Mouse (Mus musculus) kidney, adult 2 months (tissue): ENCODE results near the gene AC109138.7. TPM values are rescaled to one million over a fixed set of nuclear protein-coding genes. Genes with fewer than 3 reads are reported as not detected.

Source experiments
- DNase-seq: peaks from one replicate; pipeline ENCODE4 v3.0.0; 2021
- H3K27ac ChIP-seq: fragments of 200-500 bp; 2 replicates; pipeline ENCODE4 v1.5.1; 2012; ENCODE audit warnings: low read depth, low read length, control low read depth, inconsistent platforms; ENCODE audit not compliant: insufficient read depth
- H3K27me3 ChIP-seq: fragments of 200-500 bp; replicated peaks from 2 replicates; pipeline ENCODE4 v1.6.1; 2012; ENCODE audit warnings: mild to moderate bottlenecking, moderate library complexity, low read length, inconsistent platforms; ENCODE audit not compliant: control insufficient read depth, insufficient read depth
- H3K36me3 ChIP-seq: fragments of 200-500 bp; 2 replicates; pipeline ENCODE4 v1.6.1; 2012; ENCODE audit warnings: mild to moderate bottlenecking, moderate library complexity, low read length, inconsistent platforms; ENCODE audit not compliant: control insufficient read depth, insufficient read depth
- H3K4me1 ChIP-seq: fragments of 200-500 bp; 2 replicates; pipeline ENCODE4 v1.6.1; 2011; ENCODE audit warnings: low read length; ENCODE audit not compliant: control insufficient read depth, insufficient read depth
- H3K4me3 ChIP-seq: fragments of 200-500 bp; 2 replicates; pipeline ENCODE4 v1.5.1; 2011; ENCODE audit warnings: mild to moderate bottlenecking, low read depth, low read length, control low read depth; ENCODE audit not compliant: insufficient read depth
- CTCF ChIP-seq: fragments of 200-500 bp; conservative IDR thresholded peaks from 2 replicates; pipeline ENCODE4 v1.5.1; 2011; ENCODE audit warnings: low read depth, mild to moderate bottlenecking, control low read depth, low read length, moderate library complexity, mixed read lengths; ENCODE audit not compliant: insufficient read depth, insufficient read length
- POLR2A ChIP-seq: fragments of 200-500 bp; IDR thresholded peaks from one replicate; pipeline ENCODE4 v1.6.1; 2011; ENCODE audit warnings: low read depth, low read length, control low read depth
- WGBS: fragments of 180-500 bp; shearing (Covaris S2); methylation state at CpG from one replicate; pipeline ENCODE4 v1.1.7; 2018; 5-methylcytosine and 5-hydroxymethylcytosine counted together
- polyA plus RNA-seq: library from polyadenylated mRNA; depleted of rRNA; stranded (reverse); fragments of >200 nt; gene quantifications from 2 replicates; pipeline ENCODE4 v1.2.3, GENCODE M21; 2012

AC109138.7 gene
- polyA plus RNA-seq, 1 experiment: 3.4 TPM

DNA sequence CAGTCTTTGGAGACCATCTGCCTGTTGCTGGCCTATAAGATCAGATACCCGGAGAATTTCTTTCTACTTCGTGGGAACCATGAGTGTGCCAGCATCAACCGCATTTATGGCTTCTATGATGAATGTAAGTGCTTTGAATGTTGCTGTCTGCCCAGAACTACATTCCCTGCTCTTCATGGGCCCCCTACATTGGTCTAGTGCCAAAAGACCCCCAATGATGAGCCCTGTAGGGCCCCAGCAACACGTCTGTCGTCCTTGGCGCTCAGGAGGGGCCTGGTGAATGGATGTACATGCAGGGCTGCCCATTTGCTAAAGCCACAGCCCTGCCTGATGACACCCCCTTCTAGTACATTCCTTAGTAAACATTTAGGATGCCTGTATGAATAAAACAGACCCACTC is 21.0 kb upstream of the AC109138.7 start:
- no peak overlapping the region for H3K27ac ChIP-seq

DNA sequence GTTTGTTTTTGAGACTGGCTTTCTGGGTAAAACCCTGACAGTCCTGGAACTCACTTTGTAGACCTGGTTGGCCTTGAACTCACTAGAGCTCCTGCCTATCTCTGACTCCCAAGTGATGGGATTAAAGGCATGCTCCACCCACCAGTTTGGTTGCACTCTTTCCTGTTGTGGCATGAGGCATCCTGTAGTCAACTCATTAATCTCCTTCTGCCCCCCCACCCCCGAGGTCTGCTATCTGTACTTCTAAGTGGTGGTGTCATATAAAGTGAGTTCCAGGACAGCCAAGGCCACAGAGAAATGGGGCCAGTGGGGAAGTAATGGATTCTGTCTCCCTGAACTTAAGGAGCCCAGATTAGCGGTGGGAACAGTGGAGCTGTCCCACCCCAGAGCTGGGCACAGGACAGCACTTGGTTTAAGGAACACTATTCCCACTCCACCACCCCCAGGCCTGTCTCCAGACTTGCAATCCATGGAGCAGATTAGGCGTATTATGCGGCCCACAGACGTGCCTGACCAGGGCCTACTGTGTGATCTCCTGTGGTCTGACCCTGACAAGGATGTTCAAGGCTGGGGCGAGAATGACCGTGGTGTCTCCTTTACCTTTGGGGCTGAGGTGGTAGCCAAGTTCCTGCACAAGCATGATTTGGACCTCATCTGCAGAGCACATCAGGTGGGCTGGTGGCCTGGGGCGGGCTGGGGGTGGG is 20.0 kb upstream of the AC109138.7 start:
- WGBS: 85% methylated on average over 8 of the region's 8 CpGs
- no peak for DNase-seq
- no peak overlapping the region for H3K27ac ChIP-seq
- no peak for TF ChIP-seq POLR2A
- TF ChIP-seq CTCF: no peak
- H3K4me1 ChIP-seq: peaks cover 11% of the 10 kb centered on the region; the same call in 1 of the 2 replicates
- peaks cover 2% of the 10 kb centered on the region; the same call in 1 of the 2 replicates for H3K36me3 ChIP-seq
- no peak overlapping the region for H3K4me3 ChIP-seq
- H3K27me3 ChIP-seq: no peaks in the 10 kb centered on the region

More for the DNA sequence above, 21.0 kb upstream of the AC109138.7 start:
- H3K4me3 ChIP-seq: peak overlapping the region; percentile 99
- H3K36me3 ChIP-seq: peaks cover 2% of the 10 kb centered on the region; the same call in 1 of the 2 replicates
- WGBS: 46% methylated on average over 6 of the region's 6 CpGs
- TF ChIP-seq CTCF (no peak), POLR2A (no peak)
- no peaks in the 10 kb centered on the region for H3K27me3 ChIP-seq
- peaks cover 11% of the 10 kb centered on the region; the same call in 1 of the 2 replicates for H3K4me1 ChIP-seq
- no peak for DNase-seq

DNA sequence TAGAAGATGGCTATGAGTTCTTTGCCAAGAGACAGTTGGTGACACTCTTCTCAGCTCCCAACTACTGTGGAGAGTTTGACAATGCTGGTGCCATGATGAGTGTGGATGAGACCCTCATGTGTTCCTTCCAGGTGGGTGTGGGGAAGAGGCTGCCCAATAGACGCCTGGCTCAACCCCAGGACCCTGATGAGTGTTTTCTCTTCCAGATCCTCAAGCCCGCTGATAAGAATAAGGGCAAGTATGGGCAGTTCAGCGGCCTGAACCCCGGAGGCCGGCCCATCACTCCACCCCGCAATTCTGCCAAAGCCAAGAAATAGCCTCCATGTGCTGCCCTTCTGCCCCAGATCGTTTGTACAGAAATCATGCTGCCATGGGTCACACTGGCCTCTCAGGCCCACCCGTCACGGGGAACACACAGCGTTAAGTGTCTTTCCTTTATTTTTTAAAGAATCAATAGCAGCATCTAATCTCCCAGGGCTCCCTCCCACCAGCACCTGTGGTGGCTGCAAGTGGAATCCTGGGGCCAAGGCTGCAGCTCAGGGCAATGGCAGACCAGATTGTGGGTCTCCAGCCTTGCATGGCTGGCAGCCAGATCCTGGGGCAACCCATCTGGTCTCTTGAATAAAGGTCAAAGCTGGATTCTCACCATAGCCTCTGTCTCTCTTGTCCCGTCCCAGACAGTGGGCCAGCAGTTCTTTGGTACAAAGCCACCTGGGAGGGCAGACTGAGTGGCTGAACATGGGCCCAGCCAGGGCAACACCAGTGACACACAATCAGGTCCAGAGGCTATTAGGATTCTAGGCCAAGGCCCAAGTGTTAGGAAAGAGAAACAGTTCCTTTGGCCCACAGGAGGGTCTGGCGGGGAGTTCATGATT is 19.1 kb upstream of the AC109138.7 start:
- H3K4me3 ChIP-seq: no peak overlapping the region
- peaks cover 11% of the 10 kb centered on the region; the same call in 1 of the 2 replicates for H3K4me1 ChIP-seq
- WGBS: 76% methylated on average over 12 of the region's 12 CpGs
- no peak overlapping the region for H3K27ac ChIP-seq
- no peak for TF ChIP-seq CTCF
- no peak for TF ChIP-seq POLR2A
- peaks cover 2% of the 10 kb centered on the region; the same call in 1 of the 2 replicates for H3K36me3 ChIP-seq
- H3K27me3 ChIP-seq: no peaks in the 10 kb centered on the region
- DNase-seq: peak; percentile 42

DNA sequence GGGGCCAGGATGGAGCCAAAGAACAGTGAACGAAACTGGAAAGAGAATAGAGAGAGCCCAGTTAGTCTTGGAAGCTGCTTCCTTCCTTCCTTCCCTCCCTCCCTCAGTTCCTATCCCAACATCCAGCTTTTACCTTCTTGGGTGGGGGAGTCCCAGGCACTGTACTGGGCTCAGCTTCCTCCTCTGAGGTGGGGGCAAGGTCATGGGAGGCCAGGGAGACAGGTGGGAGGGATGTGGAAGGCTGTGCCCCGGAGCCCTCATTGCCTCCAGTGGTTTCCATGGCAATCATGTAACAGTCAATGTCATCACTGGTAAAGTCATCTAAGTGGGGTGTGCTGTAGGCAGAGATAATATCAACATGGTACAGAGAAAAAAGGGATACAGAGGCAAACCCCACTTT is 18.1 kb upstream of the AC109138.7 start:
- TF ChIP-seq POLR2A: no peak
- TF ChIP-seq CTCF: no peak
- Histone ChIP-seq H3K27me3 (no peaks in the 10 kb centered on the region), H3K36me3 (peaks cover 2% of the 10 kb centered on the region; the same call in 1 of the 2 replicates), H3K4me3 (no peak overlapping the region), H3K27ac (no peak overlapping the region), H3K4me1 (peaks cover 19% of the 10 kb centered on the region)
- no peak for DNase-seq
- WGBS: 53% methylated on average over 2 of the region's 2 CpGs

DNA sequence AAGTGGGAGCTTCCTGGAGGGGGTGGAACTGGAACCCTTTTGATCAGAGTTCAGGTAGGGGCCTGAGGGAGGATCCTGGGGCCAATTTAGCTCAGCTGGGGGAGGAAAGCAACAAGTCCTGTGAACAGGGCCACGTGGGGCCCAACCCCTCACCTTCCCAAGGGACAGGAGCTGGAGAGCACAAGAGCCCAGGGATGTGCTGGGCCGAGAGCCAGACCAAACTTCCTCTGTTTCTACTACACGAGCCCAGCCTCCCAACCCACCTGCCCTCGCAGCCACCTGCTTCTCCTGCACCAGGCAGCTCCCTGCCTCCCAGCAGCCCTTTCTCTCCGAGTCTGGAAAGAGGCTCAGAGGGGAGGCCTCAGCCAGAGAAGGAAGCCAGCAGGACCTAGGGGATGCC is 17.6 kb upstream of the AC109138.7 start:
- DNase-seq: peak; percentile 43
- H3K27ac ChIP-seq: no peak overlapping the region
- TF ChIP-seq POLR2A (no peak), CTCF (no peak)
- no peaks in the 10 kb centered on the region for H3K27me3 ChIP-seq
- H3K4me1 ChIP-seq: peaks cover 16% of the 10 kb centered on the region
- WGBS: 20% methylated on average over 5 of the region's 5 CpGs
- H3K36me3 ChIP-seq: peaks cover 2% of the 10 kb centered on the region; the same call in 1 of the 2 replicates
- H3K4me3 ChIP-seq: no peak overlapping the region

DNA sequence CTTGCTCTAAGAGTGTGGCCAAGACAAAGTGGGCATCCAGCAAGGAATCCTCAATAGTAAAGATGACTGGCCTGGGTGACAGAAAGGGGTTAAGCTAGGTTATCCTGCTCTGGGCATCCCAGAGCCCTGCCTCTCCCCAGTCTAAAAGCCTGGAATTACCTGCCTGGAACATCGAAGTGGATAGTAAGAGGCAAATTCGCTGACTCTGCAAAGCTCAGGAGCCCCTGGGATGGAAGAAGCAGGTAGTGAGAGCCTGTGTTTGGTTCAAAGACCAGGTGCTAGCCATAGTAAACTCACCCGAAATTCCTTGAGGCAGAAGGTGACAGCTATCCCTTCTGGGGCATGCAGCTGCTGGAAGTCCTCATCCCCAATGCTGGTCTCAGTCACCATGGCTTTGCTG is 17.0 kb upstream of the AC109138.7 start:
- WGBS: 63% methylated on average over 3 of the region's 3 CpGs
- H3K27ac ChIP-seq: no peak overlapping the region

DNA sequence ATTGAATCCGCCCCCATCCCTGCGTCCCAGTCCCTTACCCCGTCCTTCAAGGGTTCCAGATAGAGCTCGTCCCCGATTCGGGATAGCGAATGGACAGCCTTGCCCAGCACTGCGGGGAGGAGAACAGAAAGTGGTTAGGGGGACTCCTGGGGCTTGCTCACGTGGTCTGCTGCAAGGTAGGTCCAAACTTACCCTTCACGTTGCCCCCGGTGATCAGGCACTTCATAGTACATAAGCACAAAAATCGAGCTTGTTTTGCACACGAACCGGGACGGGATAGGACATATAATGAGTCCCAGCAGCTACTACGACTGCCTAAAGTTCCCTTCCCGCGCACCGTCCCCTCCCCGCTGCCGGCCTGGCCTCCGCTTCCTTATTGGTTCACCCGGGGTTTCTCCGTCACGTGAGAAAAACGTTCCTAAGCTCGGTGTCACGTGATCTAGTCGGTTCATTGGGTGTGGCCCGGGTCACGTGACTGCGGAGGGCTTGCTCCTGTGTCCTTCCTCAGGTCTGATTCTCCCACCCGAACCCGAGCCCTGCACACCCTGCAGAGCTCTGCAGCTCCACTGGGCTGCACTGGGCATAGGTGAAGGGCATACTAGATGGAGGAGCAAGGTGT is 12.8 kb upstream of the AC109138.7 start, which contains the start of gene Rad9a:
Rad9a (minus strand) TSS at position 372 of the 619 bp plus-strand sequence.
- no peaks in the 10 kb centered on the region for H3K36me3 ChIP-seq
- peak; percentile 75 for TF ChIP-seq POLR2A
- no peak for TF ChIP-seq CTCF
- peak within 1 kb of the TSS; percentile 54 for H3K27ac ChIP-seq
- DNase-seq: peak; percentile 99
- peak within 1 kb of the TSS; percentile 65 for H3K4me3 ChIP-seq
- H3K27me3 ChIP-seq: no peaks in the 10 kb centered on the region
- under 1% methylated on average over 34 of the region's 34 CpGs for WGBS
- peaks cover 14% of the 10 kb centered on the region for H3K4me1 ChIP-seq

More for the DNA sequence above, 17.0 kb upstream of the AC109138.7 start:
- no peaks in the 10 kb centered on the region for H3K27me3 ChIP-seq
- DNase-seq: no peak
- H3K4me1 ChIP-seq: peaks cover 21% of the 10 kb centered on the region
- peaks cover 2% of the 10 kb centered on the region; the same call in 1 of the 2 replicates for H3K36me3 ChIP-seq
- no peak for TF ChIP-seq POLR2A
- TF ChIP-seq CTCF: no peak
- no peak overlapping the region for H3K4me3 ChIP-seq
